Mouse (Mus musculus) spleen, adult 10 weeks (tissue): ENCODE data around the gene Gm49450. TPM values are rescaled to one million over a fixed set of nuclear protein-coding genes. Genes with fewer than 3 reads are reported as not detected.

Experiments
- polyA plus RNA-seq: library from polyadenylated mRNA; stranded (reverse); fragments of 350-450 nt; fragmentation: Illumina TruSeq; extraction: RNeasy Lipid Tissue Mini Kit (QIAGEN cat#74804); gene quantifications from one replicate; pipeline ENCODE4 v1.2.3, GENCODE M21; 2015; ENCODE audit warnings: low replicate concordance; ENCODE audit not compliant: insufficient read depth

The Gm49450 gene
- polyA plus RNA-seq = not detected

GRCm38 (mm10) chr15:98953401-98954356 is at the start of gene Gm49450, which contains the start of gene Tuba1a:
TSS of gene Gm49450 (minus strand) at chr15:98953551.
TSS of gene Tuba1a (minus strand) at chr15:98953703.

GRCm38 (mm10) chr15:98934217-98934839 is 19.0 kb downstream of the Gm49450 start, which contains the start of gene Tuba1b:
TSS of gene Tuba1b (minus strand) at chr15:98934565.

GRCm38 (mm10) chr15:98917538-98918498 is 35.5 kb downstream of the Gm49450 start, which contains the start of gene Lmbr1l:
TSS of gene Lmbr1l (minus strand) at chr15:98918231.

GRCm38 (mm10) chr15:98897928-98898800 is 55.2 kb downstream of the Gm49450 start, which contains the start of gene Dhh:
TSS of gene Dhh (minus strand) at chr15:98898540.

GRCm38 (mm10) chr15:98893940-98894745 is 59.2 kb downstream of the Gm49450 start, which contains the start of gene Rhebl1:
TSS of gene Rhebl1 (minus strand) at chr15:98894540.

Other genes with a start within 250 kb of the Gm49450 start
- not detected for gene Ccdc65, start 245.3 kb downstream of the Gm49450 start, polyA plus RNA-seq
- gene Fkbp11, start 225.4 kb downstream of the Gm49450 start, polyA plus RNA-seq = 4.8 TPM
- 82.2 TPM for gene Arf3, start 190.3 kb downstream of the Gm49450 start, polyA plus RNA-seq
- 0.59 TPM for gene Wnt10b, start 175.4 kb downstream of the Gm49450 start, polyA plus RNA-seq
- gene Wnt1, start 163.7 kb downstream of the Gm49450 start, polyA plus RNA-seq = not detected
- gene Ddn, start 144.1 kb downstream of the Gm49450 start, polyA plus RNA-seq = 0.06 TPM
- 104 TPM for gene Prkag1, start 122.0 kb downstream of the Gm49450 start, polyA plus RNA-seq
- 76.8 TPM for gene Kmt2d, start 82.3 kb downstream of the Gm49450 start, polyA plus RNA-seq
- 18.7 TPM for gene Rhebl1, start 59.0 kb downstream of the Gm49450 start, polyA plus RNA-seq
- 0.55 TPM for gene Dhh, start 55.0 kb downstream of the Gm49450 start, polyA plus RNA-seq
- 64.6 TPM for gene Lmbr1l, start 35.3 kb downstream of the Gm49450 start, polyA plus RNA-seq
- gene Tuba1b, start 19.0 kb downstream of the Gm49450 start, polyA plus RNA-seq = 382 TPM
- gene Tuba1a, start 152 bp upstream of the Gm49450 start, polyA plus RNA-seq = 104 TPM
- 61.5 TPM for gene Tuba1c, start 76.3 kb upstream of the Gm49450 start, polyA plus RNA-seq
- not detected for gene Prph, start 101.6 kb upstream of the Gm49450 start, polyA plus RNA-seq
- gene Troap, start 121.0 kb upstream of the Gm49450 start, polyA plus RNA-seq = 3.4 TPM
- gene C1ql4, start 134.3 kb upstream of the Gm49450 start, polyA plus RNA-seq = not detected
- gene Dnajc22, start 139.6 kb upstream of the Gm49450 start, polyA plus RNA-seq = 0.86 TPM
- gene Spats2, start 172.4 kb upstream of the Gm49450 start, polyA plus RNA-seq = 5.0 TPM